8 mouse cellular contexts compared by ENCODE assay signal in genomic region chr11:4308514-4309450, GRCm38 (mm10). TPM values are rescaled to one million over a fixed set of nuclear protein-coding genes. Genes with fewer than 3 reads are reported as not detected.
DNase-seq lines count a peak whose midpoint lies in the region; ATAC-seq and TF ChIP-seq lines count a peak whose summit lies in the region.

No protein-coding gene starts in this region.

- H3K9ac ChIP-seq in limb, embryonic 13.5 days, result 0 out of 2 replicates have a peak overlapping the region, but pooled peaks have one; percentile 32
- no peak overlapping the region for H3K9ac ChIP-seq in stomach, embryonic 15.5 days

- intact Hi-C loops in gastrocnemius, adult 2 months (cut with DNase I), result no loop called here
- intact Hi-C loops in gastrocnemius, postnatal 36 days (cut with DNase I), result no loop called here

- H3K27ac ChIP-seq in gastrocnemius, adult 2 months, result peak overlapping the region; percentile 71
- H3K27ac ChIP-seq in limb, embryonic 13.5 days, result peak overlapping the region; percentile 87
- peak overlapping the region; percentile 66 for H3K27ac ChIP-seq in stomach, embryonic 15.5 days
- no peak overlapping the region for H3K27ac ChIP-seq in layer of hippocampus, adult 2 months

- H3K4me2 ChIP-seq in limb, embryonic 13.5 days (replicated peaks), result peak overlapping the region; percentile 57
- H3K4me2 ChIP-seq in stomach, embryonic 15.5 days, result peak overlapping the region; percentile 35

- peak; percentile 87 for ATAC-seq in limb, embryonic 13.5 days (ENCODE audit: low FRiP score, low read depth)
- peak; percentile 27; the same call in 1 of the 2 replicates for ATAC-seq in stomach, embryonic 15.5 days (ENCODE audit: insufficient read depth, low FRiP score, low read depth)
- ATAC-seq in frontal cortex, adult (ENCODE audit: low TSS enrichment), result no peak

- peaks cover 32% of the 10 kb centered on the region for H3K4me1 ChIP-seq in limb, embryonic 13.5 days
- peaks cover 13% of the 10 kb centered on the region; the same call in 1 of the 2 replicates for H3K4me1 ChIP-seq in stomach, embryonic 15.5 days

- TF ChIP-seq CTCF in gastrocnemius, adult 2 months (IDR thresholded peaks at IDR 0.05), result no peak
- no peak for TF ChIP-seq CTCF in layer of hippocampus, adult 2 months (conservative IDR thresholded peaks at IDR 0.05)

- H3K4me3 ChIP-seq in gastrocnemius, adult 2 months, result peak overlapping the region; percentile 19; the same call in 1 of the 2 replicates
- H3K4me3 ChIP-seq in limb, embryonic 13.5 days, result peak overlapping the region; percentile 15
- H3K4me3 ChIP-seq in stomach, embryonic 15.5 days (replicated peaks), result no peak overlapping the region
- no peak overlapping the region for H3K4me3 ChIP-seq in layer of hippocampus, adult 2 months

- no peaks in the 10 kb centered on the region for H3K27me3 ChIP-seq in limb, embryonic 13.5 days
- no peaks in the 10 kb centered on the region for H3K27me3 ChIP-seq in stomach, embryonic 15.5 days (replicated peaks)

- H3K36me3 ChIP-seq in limb, embryonic 13.5 days, result no peaks in the 10 kb centered on the region
- no peaks in the 10 kb centered on the region for H3K36me3 ChIP-seq in stomach, embryonic 15.5 days

- peak; percentile 56 for DNase-seq in gastrocnemius, adult 2 months
- no peak for DNase-seq in gastrocnemius, postnatal 36 days
- DNase-seq in Muller cell, postnatal 12 days (ENCODE audit: inconsistent ontology term), result peak; percentile 88
- DNase-seq in forelimb bud, embryonic 11.5 days (ENCODE audit: low read depth, low spot score), result peak; percentile 82
- DNase-seq in layer of hippocampus, adult 2 months (ENCODE audit: low spot score in 2 of 2), result no peak

- 12% methylated on average over 25 of the region's 25 CpGs for WGBS in limb, embryonic 13.5 days
- WGBS in stomach, embryonic 15.5 days, result 33% methylated on average over 25 of the region's 25 CpGs

- no peaks in the 10 kb centered on the region for H3K9me3 ChIP-seq in limb, embryonic 13.5 days
- no peaks in the 10 kb centered on the region for H3K9me3 ChIP-seq in stomach, embryonic 15.5 days

RNA-seq across cellular contexts. Expression of gene Lif, which starts 51.4 kb away (rescaled TPM):
- under 1 TPM; 0.17 to 0.23 TPM for total RNA-seq in gastrocnemius, adult 2 months (2021)
- under 1 TPM; 0.13 to 0.52 TPM for total RNA-seq in gastrocnemius, postnatal 36 days (2021)
- polyA plus RNA-seq in limb, embryonic 13.5 days (2015; fragmentation: Nextera tagmentation; extraction: Ambion mirVana), result 0.08 TPM in 2 replicates
- polyA plus RNA-seq in stomach, embryonic 15.5 days (2015; fragmentation: Nextera tagmentation; extraction: Ambion mirVana), result 0.61 and 0.65 TPM in 2 replicates
- 1 to 10 TPM in 1 of 2 experiments, under 1 TPM in 1; 0.92 to 1.7 TPM for total RNA-seq in layer of hippocampus, adult 2 months (2021)

Comparison
In these comparisons a context has a peak if more than half of its experiments do, and no peak if none do; other contexts are left out.
1. DNase-seq: peak in gastrocnemius, adult 2 months (single experiment), Muller cell, postnatal 12 days (single experiment) and forelimb bud, embryonic 11.5 days (single experiment); none in gastrocnemius, postnatal 36 days (0 of 2) and layer of hippocampus, adult 2 months (0 of 2).
2. H3K4me3 ChIP-seq: peak in gastrocnemius, adult 2 months (single experiment) and limb, embryonic 13.5 days (single experiment); none in stomach, embryonic 15.5 days (single experiment) and layer of hippocampus, adult 2 months (single experiment).